Mouse (Mus musculus) cerebellum, adult 11-12 months (tissue): ENCODE data around the gene Hist1h2ad.
"Not testable (repeated sequence)": the region's sequence is repeated elsewhere in the genome, so short reads cannot be mapped to it uniquely, and the experiment has no call there.

Experiments
- DNase-seq: peaks from one replicate; pipeline ENCODE4 v3.0.0; 2022

Hist1h2ad gene

GRCm38 (mm10) chr13:23542225-23542980 lies 31.8 kb upstream of the Hist1h2ad start:
- not testable (repeated sequence) for DNase-seq

- peak; percentile 51 for DNase-seq
Measured at GRCm38 (mm10) chr13:23542999-23543607, 31.1 kb upstream of the Hist1h2ad start, which contains the start of gene Hist1h2bh. TSS of gene Hist1h2bh (minus strand) at chr13:23543392.

GRCm38 (mm10) chr13:23543965-23544786 lies 30.0 kb upstream of the Hist1h2ad start, which contains the start of gene Hist1h3f:
TSS of gene Hist1h3f (plus strand) at chr13:23544052.
- DNase-seq = peak; percentile 76

GRCm38 (mm10) chr13:23544787-23545120 lies 29.4 kb upstream of the Hist1h2ad start:
- DNase-seq = not testable (repeated sequence)

GRCm38 (mm10) chr13:23546694-23547093 lies 27.5 kb upstream of the Hist1h2ad start:
- DNase-seq = no peak

GRCm38 (mm10) chr13:23550761-23551145 lies 23.4 kb upstream of the Hist1h2ad start:
- DNase-seq = no peak

GRCm38 (mm10) chr13:23551146-23551834 lies 22.9 kb upstream of the Hist1h2ad start, which contains the start of gene Hist1h4f:
TSS of gene Hist1h4f (minus strand) at chr13:23551648.
- peak; percentile 93 for DNase-seq

- DNase-seq = no peak
Measured at GRCm38 (mm10) chr13:23551931-23552914, 22.0 kb upstream of the Hist1h2ad start.

- no peak for DNase-seq
Measured at GRCm38 (mm10) chr13:23552962-23553361, 21.2 kb upstream of the Hist1h2ad start, which contains the start of gene Hist1h1d. TSS of gene Hist1h1d (plus strand) at chr13:23553262.

GRCm38 (mm10) chr13:23554393-23554792 lies 19.8 kb upstream of the Hist1h2ad start:
- no peak for DNase-seq

GRCm38 (mm10) chr13:23554925-23555838 lies 19.0 kb upstream of the Hist1h2ad start:
- peak; percentile 77 for DNase-seq

- DNase-seq = peak; percentile 68
Measured at GRCm38 (mm10) chr13:23555839-23556416, 18.3 kb upstream of the Hist1h2ad start.

GRCm38 (mm10) chr13:23556906-23557305 lies 17.3 kb upstream of the Hist1h2ad start:
- DNase-seq = no peak

- DNase-seq = not testable (repeated sequence)
Measured at GRCm38 (mm10) chr13:23560699-23561098, 13.5 kb upstream of the Hist1h2ad start.

- not testable (repeated sequence) for DNase-seq
Measured at GRCm38 (mm10) chr13:23561531-23561882, 12.7 kb upstream of the Hist1h2ad start.

GRCm38 (mm10) chr13:23561883-23562659 lies 12.1 kb upstream of the Hist1h2ad start, which contains the start of gene Hist1h3e:
TSS of gene Hist1h3e (minus strand) at chr13:23562369.
- peak; percentile 93 for DNase-seq

GRCm38 (mm10) chr13:23562699-23563462 lies 11.3 kb upstream of the Hist1h2ad start:
- no peak for DNase-seq

- no peak for DNase-seq
Measured at GRCm38 (mm10) chr13:23564482-23564881, 9.7 kb upstream of the Hist1h2ad start.
